Mouse (Mus musculus): Measurements from ENCODE around the gene Rreb1.

- TF ChIP-seq POLR2A (IDR thresholded peaks at IDR 0.05; ENCODE audit: control insufficient read depth, low read depth, low read length) (no peak), CTCF (IDR thresholded peaks at IDR 0.05; ENCODE audit: control insufficient read depth, insufficient read depth, insufficient replicate concordance, low read depth, low read length) (no peak)
Observed at GRCm38 (mm10) chr13:37838260-37839183, 60.3 kb downstream of the Rreb1 start.
